Mouse (Mus musculus): ENCODE measurements around the gene Pnkd. TPM values are rescaled to one million over a fixed set of nuclear protein-coding genes. Genes with fewer than 3 reads are reported as not detected.
"Not testable (repeated sequence)": the region's sequence is repeated elsewhere in the genome, so short reads cannot be mapped to it uniquely, and the experiment has no call there.

The Pnkd gene
- polyA plus RNA-seq, 1 experiment from 2014 or later: 156 TPM

GRCm38 (mm10) chr1:74280591-74281325 lies 4.0 kb upstream of the Pnkd start:
- no peaks in the 10 kb centered on the region for H3K9me3 ChIP-seq (replicated peaks)
- peaks cover 41% of the 10 kb centered on the region for H3K36me3 ChIP-seq
- H3K27me3 ChIP-seq (replicated peaks): no peaks in the 10 kb centered on the region
- WGBS: 93% methylated on average over 14 of the region's 14 CpGs
- H3K4me2 ChIP-seq: no peak overlapping the region
- no peak overlapping the region for H3K9ac ChIP-seq (replicated peaks)
- no peak overlapping the region for H3K4me3 ChIP-seq (replicated peaks)
- no peak for ATAC-seq (ENCODE audit: low FRiP score)
- peaks cover 32% of the 10 kb centered on the region for H3K4me1 ChIP-seq
- H3K27ac ChIP-seq (replicated peaks): no peak overlapping the region

DNA sequence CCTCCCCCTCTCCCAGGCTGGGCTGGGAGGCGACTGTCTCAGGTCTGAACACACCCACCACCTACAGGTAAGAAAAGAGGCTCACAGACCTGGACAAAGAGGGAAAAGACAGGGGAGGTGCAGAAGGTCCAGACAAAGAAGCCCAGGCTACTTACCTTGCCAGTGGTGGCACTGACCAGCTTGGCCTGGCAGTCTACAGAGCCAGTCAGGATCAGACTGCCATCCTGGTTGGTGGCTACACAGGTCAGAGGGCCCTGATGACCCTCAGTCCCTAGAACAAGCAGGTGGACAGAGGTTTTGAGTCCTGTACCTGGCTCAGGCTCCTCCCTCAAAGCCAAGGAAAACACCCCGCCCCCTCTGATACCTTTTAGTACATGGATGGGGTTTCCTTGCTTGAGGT lies 3.4 kb upstream of the Pnkd start:
- no peak overlapping the region for H3K27ac ChIP-seq (replicated peaks)
- H3K4me3 ChIP-seq (replicated peaks): no peak overlapping the region
- no peaks in the 10 kb centered on the region for H3K9me3 ChIP-seq (replicated peaks)
- H3K9ac ChIP-seq (replicated peaks): no peak overlapping the region
- peaks cover 41% of the 10 kb centered on the region for H3K36me3 ChIP-seq
- no peaks in the 10 kb centered on the region for H3K27me3 ChIP-seq (replicated peaks)
- H3K4me1 ChIP-seq: peaks cover 39% of the 10 kb centered on the region
- H3K4me2 ChIP-seq: no peak overlapping the region
- no peak for ATAC-seq (ENCODE audit: low FRiP score)
- 92% methylated on average over 2 of the region's 2 CpGs for whole genome bisulfite sequencing

- Histone ChIP-seq H3K9me3 (replicated peaks) (no peaks in the 10 kb centered on the region), H3K4me2 (no peak overlapping the region), H3K36me3 (peaks cover 41% of the 10 kb centered on the region), H3K4me1 (peaks cover 42% of the 10 kb centered on the region), H3K27me3 (replicated peaks) (no peaks in the 10 kb centered on the region), H3K9ac (replicated peaks) (no peak overlapping the region), H3K27ac (replicated peaks) (no peak overlapping the region), H3K4me3 (replicated peaks) (no peak overlapping the region)
- WGBS: 96% methylated on average over 8 of the region's 8 CpGs
- no peak for ATAC-seq (ENCODE audit: low FRiP score)
These were observed 2.8 kb upstream of the Pnkd start for GRCm38 (mm10) chr1:74281886-74282285.

DNA sequence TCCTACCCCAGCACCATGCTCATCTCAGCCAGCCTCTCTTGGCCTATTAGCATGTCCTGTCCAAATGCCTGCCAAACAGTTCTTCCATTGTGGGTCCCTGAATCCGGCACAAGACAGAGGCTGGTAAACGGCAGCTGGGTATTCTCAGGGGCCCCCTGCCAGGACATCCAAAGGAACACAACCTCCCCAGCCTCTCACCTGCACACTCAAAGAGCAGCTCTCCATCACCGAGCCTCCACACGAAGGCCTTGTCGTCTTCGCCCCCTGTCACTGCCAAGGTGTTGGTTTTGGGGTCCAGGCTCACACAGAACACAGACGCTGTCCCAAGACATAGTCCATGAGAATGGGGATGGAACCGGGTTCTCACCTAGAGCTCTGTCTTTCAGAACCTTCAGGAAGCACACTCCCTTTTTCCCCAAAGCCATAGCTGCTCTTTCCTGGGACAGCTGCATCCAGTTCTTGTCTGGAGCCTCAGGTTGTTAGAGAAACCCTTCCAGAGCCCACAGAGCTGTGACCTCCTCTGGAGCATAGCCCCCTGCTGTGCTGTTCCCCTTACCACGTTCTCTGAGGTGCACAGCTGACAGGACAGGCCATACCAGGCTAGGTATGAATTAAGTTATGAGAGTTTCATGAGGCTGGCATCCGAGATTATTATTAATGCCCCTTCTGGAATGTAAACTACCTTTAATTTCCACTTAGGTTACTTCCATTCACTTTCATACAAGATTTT lies 1.7 kb upstream of the Pnkd start:
- no peaks in the 10 kb centered on the region for H3K27me3 ChIP-seq (replicated peaks)
- H3K4me3 ChIP-seq (replicated peaks): 0 out of 2 replicates have a peak overlapping the region, but pooled peaks have one; percentile 1
- H3K27ac ChIP-seq (replicated peaks): no peak overlapping the region
- H3K9me3 ChIP-seq (replicated peaks): no peaks in the 10 kb centered on the region
- peaks cover 46% of the 10 kb centered on the region for H3K4me1 ChIP-seq
- WGBS: 85% methylated on average over 10 of the region's 10 CpGs
- H3K9ac ChIP-seq (replicated peaks): 0 out of 2 replicates have a peak overlapping the region, but pooled peaks have one; percentile 18
- peak overlapping the region; percentile 86 for H3K4me2 ChIP-seq
- ATAC-seq (ENCODE audit: low FRiP score): no peak
- H3K36me3 ChIP-seq: peaks cover 41% of the 10 kb centered on the region

- H3K27me3 ChIP-seq (replicated peaks): no peaks in the 10 kb centered on the region
- peak; percentile 73 for ATAC-seq (ENCODE audit: low FRiP score)
- WGBS: 14% methylated on average over 15 of the region's 15 CpGs
- H3K27ac ChIP-seq (replicated peaks): peak overlapping the region; percentile 87
- H3K4me1 ChIP-seq: peaks cover 51% of the 10 kb centered on the region
- H3K36me3 ChIP-seq: peaks cover 41% of the 10 kb centered on the region
- H3K4me3 ChIP-seq (replicated peaks): peak overlapping the region; percentile 80
- H3K4me2 ChIP-seq: peak overlapping the region; percentile 86
- peak overlapping the region; percentile 78 for H3K9ac ChIP-seq (replicated peaks)
- H3K9me3 ChIP-seq (replicated peaks): no peaks in the 10 kb centered on the region
These were observed 855 bp upstream of the Pnkd start for GRCm38 (mm10) chr1:74283686-74284463.

GRCm38 (mm10) chr1:74285212-74286010 lies 681 bp downstream of the Pnkd start:
- peaks cover 40% of the 10 kb centered on the region for H3K36me3 ChIP-seq
- peak; percentile 19; the same call in 1 of the 2 replicates for ATAC-seq (ENCODE audit: low FRiP score)
- H3K4me2 ChIP-seq: peak overlapping the region; percentile 72
- peak overlapping the region; percentile 69 for H3K9ac ChIP-seq (replicated peaks)
- peak overlapping the region; percentile 80 for H3K4me3 ChIP-seq (replicated peaks)
- peak overlapping the region; percentile 66 for H3K27ac ChIP-seq (replicated peaks)
- peaks cover 65% of the 10 kb centered on the region for H3K4me1 ChIP-seq
- H3K27me3 ChIP-seq (replicated peaks): no peaks in the 10 kb centered on the region
- 3% methylated on average over 23 of the region's 23 CpGs for WGBS
- H3K9me3 ChIP-seq (replicated peaks): no peaks in the 10 kb centered on the region

- peaks cover 31% of the 10 kb centered on the region for H3K36me3 ChIP-seq
- not testable (repeated sequence) for H3K9ac ChIP-seq (replicated peaks); H3K27me3 ChIP-seq (replicated peaks); H3K9me3 ChIP-seq (replicated peaks); ATAC-seq (ENCODE audit: low FRiP score); H3K4me3 ChIP-seq (replicated peaks); H3K4me2 ChIP-seq; H3K27ac ChIP-seq (replicated peaks)
- WGBS: 60% methylated on average over 15 of the region's 17 CpGs
- peaks cover 61% of the 10 kb centered on the region for H3K4me1 ChIP-seq
These were observed 2.3 kb downstream of the Pnkd start for GRCm38 (mm10) chr1:74286869-74287607.

DNA sequence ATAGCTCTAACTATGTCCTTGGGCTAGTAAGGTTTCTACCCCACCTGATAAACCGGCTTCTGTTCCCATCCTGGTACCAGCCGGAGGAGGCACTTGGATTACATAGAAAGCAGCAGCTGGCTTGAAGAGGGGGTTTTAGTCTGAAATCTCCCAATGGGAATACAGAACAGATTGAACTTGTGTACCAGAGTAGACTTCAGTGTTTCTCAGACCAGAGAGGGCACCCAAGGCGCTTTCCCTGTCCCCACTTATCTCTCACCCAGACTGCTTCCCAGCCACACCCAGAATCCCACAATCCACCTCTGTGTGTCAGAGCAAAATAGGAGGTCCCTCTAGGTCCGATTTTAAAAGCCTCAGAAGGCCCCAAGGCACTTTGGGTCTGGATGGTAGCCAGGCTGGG lies 3.6 kb downstream of the Pnkd start:
- Histone ChIP-seq H3K9me3 (replicated peaks) (no peaks in the 10 kb centered on the region), H3K4me1 (peaks cover 49% of the 10 kb centered on the region), H3K4me3 (replicated peaks) (no peak overlapping the region), H3K9ac (replicated peaks) (peak overlapping the region; percentile 14; the same call in 1 of the 2 replicates), H3K36me3 (peaks cover 25% of the 10 kb centered on the region), H3K27ac (replicated peaks) (no peak overlapping the region), H3K27me3 (replicated peaks) (no peaks in the 10 kb centered on the region), H3K4me2 (no peak overlapping the region)
- no peak for ATAC-seq (ENCODE audit: low FRiP score)
- 79% methylated on average over 4 of the region's 4 CpGs for WGBS

DNA sequence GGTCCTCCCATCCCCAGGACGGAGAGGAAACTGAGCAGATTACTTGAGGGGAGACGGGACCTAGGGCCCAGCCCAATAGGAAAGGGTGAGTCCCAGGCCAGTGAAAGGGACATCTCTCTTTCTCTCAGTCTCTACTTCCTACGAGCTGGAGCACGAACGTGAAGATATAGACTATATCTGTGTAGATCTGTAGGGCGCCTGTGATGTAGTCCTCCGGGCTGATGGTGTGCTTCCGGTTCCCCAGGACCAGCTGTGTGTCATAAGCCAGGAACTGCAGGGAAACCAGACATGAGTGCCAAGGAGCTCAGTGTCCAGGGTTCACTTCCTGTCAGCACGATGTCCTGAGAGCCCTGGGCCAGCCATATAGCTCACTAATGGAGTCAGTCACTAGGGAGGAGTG lies 4.5 kb downstream of the Pnkd start:
- Histone ChIP-seq H3K9ac (replicated peaks) (no peak overlapping the region), H3K27ac (replicated peaks) (no peak overlapping the region)

DNA sequence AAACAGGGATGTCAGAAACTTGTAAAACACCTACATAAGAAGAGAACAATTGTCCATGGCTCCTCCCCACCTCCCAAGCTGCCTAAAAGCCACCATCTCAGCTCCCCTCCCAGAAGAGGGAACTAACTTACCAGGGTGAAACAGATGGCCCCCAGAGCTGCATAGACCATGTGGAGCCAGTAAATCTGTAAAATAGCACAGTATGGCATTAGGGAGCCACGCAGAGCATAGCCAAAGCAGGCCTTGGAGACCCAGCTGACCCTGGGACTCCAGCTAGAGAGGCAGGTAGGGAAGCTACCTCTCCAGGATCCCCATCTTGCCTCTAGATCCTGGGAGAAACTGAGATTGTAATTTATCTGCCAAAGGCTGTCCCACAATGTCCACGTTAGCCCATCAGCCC lies 5.0 kb downstream of the Pnkd start:
- no peaks in the 10 kb centered on the region for H3K9me3 ChIP-seq (replicated peaks)
- no peak for ATAC-seq (ENCODE audit: low FRiP score)
- H3K27ac ChIP-seq (replicated peaks): no peak overlapping the region
- peaks cover 31% of the 10 kb centered on the region for H3K36me3 ChIP-seq
- no peaks in the 10 kb centered on the region for H3K27me3 ChIP-seq (replicated peaks)
- H3K9ac ChIP-seq (replicated peaks): no peak overlapping the region
- H3K4me1 ChIP-seq: peaks cover 53% of the 10 kb centered on the region
- WGBS: 77% methylated on average over 2 of the region's 2 CpGs
- no peak overlapping the region for H3K4me3 ChIP-seq (replicated peaks)
- H3K4me2 ChIP-seq: no peak overlapping the region

More for the DNA sequence above, 4.5 kb downstream of the Pnkd start:
- Histone ChIP-seq H3K4me2 (no peak overlapping the region), H3K4me1 (peaks cover 50% of the 10 kb centered on the region), H3K4me3 (replicated peaks) (no peak overlapping the region), H3K36me3 (peaks cover 31% of the 10 kb centered on the region), H3K27me3 (replicated peaks) (no peaks in the 10 kb centered on the region), H3K9me3 (replicated peaks) (no peaks in the 10 kb centered on the region)
- 93% methylated on average over 9 of the region's 9 CpGs for WGBS
- ATAC-seq (ENCODE audit: low FRiP score): no peak

All from neural tube, embryonic 15.5 days (tissue).